ENCODE assay signal across 21 mouse cellular contexts in genomic region chr11:32545605-32546004, GRCm38 (mm10). TPM values are rescaled to one million over a fixed set of nuclear protein-coding genes. Genes with fewer than 3 reads are reported as not detected.
DNase-seq lines count a peak whose midpoint lies in the region; ATAC-seq and TF ChIP-seq lines count a peak whose summit lies in the region.
"Had no signal": no experiment of that assay in that cellular context is flagged by ENCODE, and none has a peak within 500 bp of the region (broad histone marks: within the 10 kb centered on the region; RNA-seq: fewer than 3 reads in every experiment).

No protein-coding gene starts in this region.

- H3K27ac ChIP-seq in hindbrain, embryonic 15.5 days (replicated peaks), result 0 out of 2 replicates have a peak overlapping the region, but pooled peaks have one; percentile 40
- H3K27ac ChIP-seq in hindbrain, embryonic 14.5 days, result no peak overlapping the region
- H3K27ac ChIP-seq in midbrain, embryonic 13.5 days, result no peak overlapping the region
- H3K27ac ChIP-seq in midbrain, postnatal 0 days (ENCODE audit: low read depth, low read length), result no peak overlapping the region
- 0 out of 2 replicates have a peak overlapping the region, but pooled peaks have one; percentile 8 for H3K27ac ChIP-seq in spleen, adult 2 months (ENCODE audit: insufficient read depth, low read length)
- H3K27ac ChIP-seq: embryonic facial prominence, embryonic 15.5 days; heart, embryonic 10.5 days; lung, embryonic 15.5 days had no signal

- WGBS in hindbrain, embryonic 15.5 days, result 42% methylated on average over 12 of the region's 12 CpGs
- 35% methylated on average over 12 of the region's 12 CpGs for WGBS in hindbrain, embryonic 14.5 days
- WGBS in midbrain, embryonic 13.5 days, result 47% methylated on average over 12 of the region's 12 CpGs
- WGBS in midbrain, postnatal 0 days, result 48% methylated on average over 12 of the region's 12 CpGs
- 74% methylated on average over 12 of the region's 12 CpGs for WGBS in spleen, adult 2 months

- DNase-seq in CD4-positive, CD25-positive, alpha-beta regulatory T cell, adult 2 months (ENCODE audit: low read depth, low spot score), result peak; percentile 13
- DNase-seq in hindbrain, embryonic 14.5 days (ENCODE audit: low spot score), result no peak
- no peak for DNase-seq in midbrain, postnatal 0 days (ENCODE audit: low spot score)
- DNase-seq in spleen, adult 2 months (ENCODE audit: low read depth in 1 of 2, low spot score in 2 of 2), result no peak
- DNase-seq in spleen, postnatal 14 days (ENCODE audit: low spot score in 2 of 2), result no peak
- DNase-seq: kidney, adult 9 months; thymus, postnatal 25 days had no signal

- H3K4me1 ChIP-seq in hindbrain, embryonic 15.5 days (replicated peaks), result peaks cover 25% of the 10 kb centered on the region
- peaks cover 11% of the 10 kb centered on the region; the same call in 1 of the 2 replicates for H3K4me1 ChIP-seq in hindbrain, embryonic 14.5 days (replicated peaks; ENCODE audit: control insufficient read depth, insufficient read depth, low read length)
- peaks cover 21% of the 10 kb centered on the region for H3K4me1 ChIP-seq in midbrain, embryonic 13.5 days (replicated peaks)
- no peaks in the 10 kb centered on the region; the same call in 1 of the 2 replicates for H3K4me1 ChIP-seq in midbrain, postnatal 0 days (ENCODE audit: insufficient read depth, low read length)
- peaks cover 42% of the 10 kb centered on the region; the same call in 1 of the 2 replicates for H3K4me1 ChIP-seq in spleen, adult 2 months (ENCODE audit: control insufficient read depth, insufficient read depth, insufficient read length)

- no peaks in the 10 kb centered on the region for H3K36me3 ChIP-seq in hindbrain, embryonic 15.5 days
- no peaks in the 10 kb centered on the region for H3K36me3 ChIP-seq in hindbrain, embryonic 14.5 days (replicated peaks; ENCODE audit: control insufficient read depth, insufficient read depth)
- no peaks in the 10 kb centered on the region for H3K36me3 ChIP-seq in midbrain, embryonic 13.5 days
- H3K36me3 ChIP-seq in midbrain, postnatal 0 days (ENCODE audit: insufficient read depth, low read length), result no peaks in the 10 kb centered on the region; the same call in 1 of the 2 replicates
- H3K36me3 ChIP-seq in spleen, adult 2 months (ENCODE audit: control insufficient read depth, insufficient read depth, low read length), result peaks cover 11% of the 10 kb centered on the region
- H3K36me3 ChIP-seq: embryonic facial prominence, embryonic 15.5 days; heart, embryonic 10.5 days; liver, embryonic 15.5 days; lung, embryonic 15.5 days had no signal

- H3K9ac ChIP-seq in hindbrain, embryonic 15.5 days, result no peak overlapping the region
- no peak overlapping the region for H3K9ac ChIP-seq in hindbrain, embryonic 14.5 days
- no peak overlapping the region for H3K9ac ChIP-seq in midbrain, embryonic 13.5 days (replicated peaks)
- no peak overlapping the region for H3K9ac ChIP-seq in midbrain, postnatal 0 days (replicated peaks; ENCODE audit: low read length, poor library complexity, severe bottlenecking)
- H3K9ac ChIP-seq: embryonic facial prominence, embryonic 15.5 days; liver, embryonic 15.5 days; lung, embryonic 15.5 days had no signal

- no peak for TF ChIP-seq CTCF in midbrain, postnatal 0 days (IDR thresholded peaks at IDR 0.05)
- TF ChIP-seq CTCF in spleen, adult 2 months (IDR thresholded peaks at IDR 0.05; ENCODE audit: extremely low read depth, insufficient read depth, insufficient read length, insufficient replicate concordance), result no peak

- no peaks in the 10 kb centered on the region for H3K9me3 ChIP-seq in hindbrain, embryonic 15.5 days
- no peaks in the 10 kb centered on the region for H3K9me3 ChIP-seq in hindbrain, embryonic 14.5 days (ENCODE audit: control insufficient read depth, low read length)
- H3K9me3 ChIP-seq in midbrain, embryonic 13.5 days, result no peaks in the 10 kb centered on the region
- no peaks in the 10 kb centered on the region for H3K9me3 ChIP-seq in midbrain, postnatal 0 days (ENCODE audit: low read length)
- H3K9me3 ChIP-seq: embryonic facial prominence, embryonic 15.5 days; heart, embryonic 10.5 days; liver, embryonic 15.5 days; lung, embryonic 15.5 days; megakaryocyte, embryonic 14.5 days had no signal

- no peak for TF ChIP-seq POLR2A in spleen, adult 2 months (IDR thresholded peaks at IDR 0.05; ENCODE audit: low read depth, low read length)

- no peak overlapping the region for H3K4me3 ChIP-seq in hindbrain, embryonic 15.5 days
- H3K4me3 ChIP-seq in hindbrain, embryonic 14.5 days (replicated peaks; ENCODE audit: low read length), result no peak overlapping the region
- H3K4me3 ChIP-seq in midbrain, embryonic 13.5 days (replicated peaks), result no peak overlapping the region
- H3K4me3 ChIP-seq in midbrain, postnatal 0 days (ENCODE audit: low read depth, low read length), result no peak overlapping the region
- no peak overlapping the region for H3K4me3 ChIP-seq in spleen, adult 2 months (ENCODE audit: extremely low read depth, insufficient read depth, insufficient read length)
- H3K4me3 ChIP-seq: embryonic facial prominence, embryonic 15.5 days; heart, embryonic 10.5 days; liver, embryonic 15.5 days; lung, embryonic 15.5 days; megakaryocyte, embryonic 14.5 days had no signal

- no peak for ATAC-seq in CD4-positive, CD25-positive, alpha-beta regulatory T cell, adult 4 months
- ATAC-seq in hindbrain, embryonic 15.5 days (ENCODE audit: low FRiP score, low read depth), result no peak
- no peak; the same call in 1 of the 2 replicates for ATAC-seq in hindbrain, embryonic 14.5 days (ENCODE audit: low FRiP score)
- ATAC-seq in midbrain, embryonic 13.5 days, result 0 out of 2 replicates have a peak, but pooled peaks have one; percentile 49
- ATAC-seq in midbrain, postnatal 0 days (ENCODE audit: low FRiP score), result no peak
- ATAC-seq: intestine, embryonic 16.5 days had no signal

- no peak overlapping the region for H3K4me2 ChIP-seq in hindbrain, embryonic 15.5 days
- H3K4me2 ChIP-seq in hindbrain, embryonic 14.5 days (replicated peaks), result no peak overlapping the region
- H3K4me2 ChIP-seq in midbrain, embryonic 13.5 days (replicated peaks), result no peak overlapping the region
- no peak overlapping the region for H3K4me2 ChIP-seq in midbrain, postnatal 0 days (ENCODE audit: low read depth, low read length, poor library complexity, severe bottlenecking)
- H3K4me2 ChIP-seq: embryonic facial prominence, embryonic 15.5 days; liver, embryonic 15.5 days; lung, embryonic 15.5 days had no signal

- no peaks in the 10 kb centered on the region for H3K27me3 ChIP-seq in hindbrain, embryonic 15.5 days
- no peaks in the 10 kb centered on the region for H3K27me3 ChIP-seq in hindbrain, embryonic 14.5 days (ENCODE audit: control insufficient read depth, insufficient read depth, low read length)
- H3K27me3 ChIP-seq in midbrain, embryonic 13.5 days, result 0 out of 2 replicates have a peak, but pooled peaks cover 3% of the 10 kb centered on the region
- no peaks in the 10 kb centered on the region for H3K27me3 ChIP-seq in midbrain, postnatal 0 days (ENCODE audit: insufficient read depth, low read length)
- no peaks in the 10 kb centered on the region for H3K27me3 ChIP-seq in spleen, adult 2 months (ENCODE audit: control insufficient read depth, insufficient read depth, low read length)
- H3K27me3 ChIP-seq: embryonic facial prominence, embryonic 15.5 days; liver, embryonic 15.5 days; lung, embryonic 15.5 days; megakaryocyte, embryonic 14.5 days had no signal

RNA-seq across cellular contexts. Expression of gene Stk10, which starts 12.5 kb away (rescaled TPM):
- polyA plus RNA-seq in CD4-positive, CD25-positive, alpha-beta regulatory T cell, adult 4 months (2017; shearing (Covaris generic)), result 100 to 1,000 TPM in 1 of 2 experiments, 10 to 100 TPM in 1; 84.0 to 217 TPM
- 2.0 and 2.8 TPM in 2 replicates for polyA plus RNA-seq in hindbrain, embryonic 15.5 days (2015; fragmentation: Nextera tagmentation; extraction: Ambion mirVana)
- polyA plus RNA-seq in hindbrain, embryonic 14.5 days (2014; fragmentation: Nextera tagmentation; extraction: Ambion mirVana), result 1.8 and 2.2 TPM in 2 replicates
- polyA plus RNA-seq in midbrain, embryonic 13.5 days (2015; fragmentation: Nextera tagmentation; extraction: Ambion mirVana), result 1.1 and 2.3 TPM in 2 replicates
- total RNA-seq in midbrain, postnatal 0 days (2014; rRNA removed), result 4.7 and 9.4 TPM in 2 replicates
- 0.87 and 0.99 TPM in 2 replicates for polyA plus RNA-seq in midbrain, postnatal 0 days (2015; fragmentation: Nextera tagmentation; extraction: Ambion mirVana)
- 82.8 and 87.0 TPM in 2 replicates for polyA plus RNA-seq in spleen, adult 2 months (2012; rRNA removed)

RNA-seq across cellular contexts. Expression of gene Efcab9, which starts 13.7 kb away (rescaled TPM):
- polyA plus RNA-seq in CD4-positive, CD25-positive, alpha-beta regulatory T cell, adult 4 months (2017; shearing (Covaris generic)), result 1 to 10 TPM in 1 of 2 experiments, under 1 TPM in 1; 0.87 to 1.1 TPM
- polyA plus RNA-seq in hindbrain, embryonic 15.5 days (2015; fragmentation: Nextera tagmentation; extraction: Ambion mirVana), result 0.25 and 0.63 TPM in 2 replicates
- polyA plus RNA-seq in hindbrain, embryonic 14.5 days (2014; fragmentation: Nextera tagmentation; extraction: Ambion mirVana), result not detected in 2 replicates
- 0.35 TPM in 1 of 2 replicates, not detected in the other for polyA plus RNA-seq in midbrain, embryonic 13.5 days (2015; fragmentation: Nextera tagmentation; extraction: Ambion mirVana)
- not detected in 2 replicates for total RNA-seq in midbrain, postnatal 0 days (2014; rRNA removed)
- not detected in 2 replicates for polyA plus RNA-seq in midbrain, postnatal 0 days (2015; fragmentation: Nextera tagmentation; extraction: Ambion mirVana)
- 0.16 and 0.54 TPM in 2 replicates for polyA plus RNA-seq in spleen, adult 2 months (2012; rRNA removed)
- total RNA-seq: adrenal gland, postnatal 14 days; common myeloid progenitor, adult 5-6 weeks; granulocyte monocyte progenitor cell, adult 5-6 weeks; hematopoietic stem cell, adult 5-6 weeks had no signal
- polyA plus RNA-seq: brain, embryonic 14.5 days; embryonic facial prominence, embryonic 15.5 days; heart, embryonic 10.5 days had no signal

Comparison
In these comparisons a context has a peak if more than half of its experiments do, and no peak if none do; other contexts are left out.
1. H3K27ac ChIP-seq: peak in hindbrain, embryonic 15.5 days (single experiment) and spleen, adult 2 months (single experiment); none in hindbrain, embryonic 14.5 days (single experiment), midbrain, embryonic 13.5 days (single experiment) and midbrain, postnatal 0 days (single experiment).
2. RNA of gene Stk10, which starts 12.5 kb away (polyA plus RNA-seq): 84.0 to 217 TPM in CD4-positive, CD25-positive, alpha-beta regulatory T cell, adult 4 months and 82.8 to 87.0 TPM in spleen, adult 2 months; 2.0 to 2.8 TPM in hindbrain, embryonic 15.5 days, 1.1 to 2.3 TPM in midbrain, embryonic 13.5 days, 1.8 to 2.2 TPM in hindbrain, embryonic 14.5 days and 0.87 to 0.99 TPM in midbrain, postnatal 0 days; every median in the first group is over 10 times any median in the second.